Mouse (Mus musculus): ENCODE data around the gene Vps26a.

The Vps26a gene

GRCm38 (mm10) chr10:62412906-62413605, 73.5 kb downstream of the Vps26a start:
- DNase-seq, result peak; percentile 8

- DNase-seq, result no peak
Observed at GRCm38 (mm10) chr10:62411431-62412410, 74.9 kb downstream of the Vps26a start.

- peak; percentile 78 for DNase-seq
Observed at GRCm38 (mm10) chr10:62410943-62411342, 75.7 kb downstream of the Vps26a start.
